Mouse (Mus musculus) kidney, postnatal 14 days (tissue): ENCODE results near the gene Gpr19.

Experiments
- DNase-seq: peaks from one replicate; pipeline ENCODE4 v3.0.0; 2022; ENCODE audit warnings: mixed read lengths

Gpr19 gene

GRCm38 (mm10) chr6:134922511-134923195 lies 24.3 kb upstream of the Gpr19 start:
- no peak for DNase-seq

DNA sequence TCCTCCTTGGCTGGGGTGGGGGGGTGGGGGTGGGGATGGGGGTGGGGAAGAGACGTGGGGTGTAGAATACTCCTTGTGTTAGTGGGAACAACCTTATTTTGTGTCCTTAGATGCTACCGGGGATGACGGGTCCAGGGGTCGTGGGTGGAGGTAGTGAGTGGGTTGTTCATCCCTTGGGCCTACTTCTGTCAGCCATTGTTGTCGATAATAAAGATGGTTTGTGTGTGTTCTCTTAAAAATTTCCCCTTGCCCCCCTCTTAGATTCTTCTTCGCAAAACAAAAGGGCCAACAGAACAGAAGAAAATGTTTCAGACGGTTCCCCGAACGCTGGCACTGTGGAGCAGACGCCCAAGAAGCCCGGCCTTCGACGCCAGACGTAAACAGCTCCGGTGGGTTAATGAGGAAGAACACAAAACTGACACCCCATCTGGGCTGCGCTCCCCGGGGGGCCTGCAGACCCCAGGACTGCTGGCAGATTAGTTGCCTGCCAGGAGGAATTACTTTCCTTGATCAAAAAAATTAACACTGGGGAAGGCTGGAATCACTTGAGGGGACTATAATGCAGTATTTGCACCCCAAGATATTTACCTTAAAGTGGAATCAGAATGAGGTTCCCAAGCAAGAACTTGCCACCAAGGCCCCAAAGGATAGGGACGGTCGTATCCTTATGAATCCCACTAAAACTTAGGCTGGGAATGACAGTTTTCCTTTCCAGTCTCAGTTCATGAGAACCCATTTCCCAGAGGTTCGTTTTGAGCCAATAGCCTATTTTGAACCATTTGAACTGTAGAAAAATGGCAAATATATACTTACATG lies 23.5 kb upstream of the Gpr19 start:
- no peak for DNase-seq

DNA sequence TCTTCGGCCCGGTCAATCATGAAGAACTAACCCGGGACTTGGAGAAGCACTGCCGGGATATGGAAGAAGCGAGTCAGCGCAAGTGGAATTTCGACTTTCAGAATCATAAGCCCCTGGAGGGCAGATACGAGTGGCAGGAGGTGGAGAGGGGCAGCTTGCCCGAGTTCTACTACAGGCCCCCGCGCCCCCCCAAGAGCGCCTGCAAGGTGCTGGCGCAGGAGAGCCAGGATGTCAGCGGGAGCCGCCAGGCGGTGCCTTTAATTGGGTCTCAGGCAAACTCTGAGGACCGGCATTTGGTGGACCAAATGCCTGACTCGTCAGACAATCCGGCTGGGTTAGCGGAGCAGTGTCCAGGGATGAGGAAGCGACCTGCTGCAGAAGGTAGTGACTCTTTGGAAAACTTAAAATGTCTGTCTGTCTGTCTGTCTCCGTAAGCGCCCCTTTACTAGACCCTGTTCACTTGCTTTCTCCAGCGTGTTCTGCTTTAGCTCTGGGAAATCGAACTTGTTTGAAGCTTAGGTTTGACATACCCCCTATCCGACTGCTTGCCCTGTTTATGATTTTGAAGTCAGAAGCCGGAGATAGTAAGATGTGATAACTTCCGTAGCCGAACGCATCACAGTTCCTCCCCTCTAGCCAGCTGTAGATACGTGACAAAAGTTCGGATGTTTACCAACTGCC lies 22.8 kb upstream of the Gpr19 start:
- peak; percentile 66 for DNase-seq

DNA sequence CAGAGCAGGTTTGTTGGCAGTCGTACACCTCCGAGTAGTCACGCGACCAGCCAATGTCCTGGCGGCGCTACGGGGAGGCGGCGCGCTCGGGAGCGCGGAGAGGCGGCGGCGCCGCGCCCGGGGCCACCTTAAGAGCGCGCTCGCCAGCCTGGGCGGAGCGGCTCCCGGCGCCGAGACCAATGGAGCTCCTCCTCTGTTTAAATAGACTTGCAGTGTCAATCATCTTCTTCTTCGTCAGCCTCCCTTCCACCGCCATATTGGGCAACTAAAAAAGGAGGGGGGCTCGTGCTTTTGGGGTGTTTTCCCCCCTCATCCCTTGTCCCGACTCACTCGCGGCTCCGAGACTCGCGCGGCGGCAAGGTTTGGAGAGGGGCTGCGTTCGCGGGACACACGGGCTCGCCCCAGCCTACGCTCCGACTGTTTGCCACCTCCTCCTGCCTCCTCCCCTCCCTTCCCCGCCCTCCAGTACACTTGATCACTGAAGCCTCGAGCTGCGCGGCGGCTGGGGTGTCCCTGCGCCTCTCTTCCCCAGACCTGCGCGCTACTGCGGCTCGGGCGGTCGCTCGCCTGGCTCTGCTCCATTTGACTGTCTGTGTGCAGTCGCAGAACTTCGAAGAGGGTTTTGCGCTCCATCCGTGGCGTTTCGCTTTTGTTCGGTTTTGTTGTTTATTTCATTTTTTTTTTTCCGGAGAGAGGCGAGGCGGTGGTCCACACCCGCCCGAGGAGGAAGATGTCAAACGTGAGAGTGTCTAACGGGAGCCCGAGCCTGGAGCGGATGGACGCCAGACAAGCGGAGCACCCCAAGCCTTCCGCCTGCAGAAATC lies 22.0 kb upstream of the Gpr19 start, which contains the start of gene Cdkn1b:
TSS of gene Cdkn1b (plus strand) at position 212 of the 824 bp plus-strand sequence.
- DNase-seq, result peak; percentile 96

GRCm38 (mm10) chr6:134919511-134920189 lies 21.3 kb upstream of the Gpr19 start:
- DNase-seq, result no peak

- no peak for DNase-seq
Observed at GRCm38 (mm10) chr6:134918769-134919168, 20.4 kb upstream of the Gpr19 start.

- DNase-seq, result peak; percentile 79
Observed at GRCm38 (mm10) chr6:134917087-134917486, 18.7 kb upstream of the Gpr19 start.

DNA sequence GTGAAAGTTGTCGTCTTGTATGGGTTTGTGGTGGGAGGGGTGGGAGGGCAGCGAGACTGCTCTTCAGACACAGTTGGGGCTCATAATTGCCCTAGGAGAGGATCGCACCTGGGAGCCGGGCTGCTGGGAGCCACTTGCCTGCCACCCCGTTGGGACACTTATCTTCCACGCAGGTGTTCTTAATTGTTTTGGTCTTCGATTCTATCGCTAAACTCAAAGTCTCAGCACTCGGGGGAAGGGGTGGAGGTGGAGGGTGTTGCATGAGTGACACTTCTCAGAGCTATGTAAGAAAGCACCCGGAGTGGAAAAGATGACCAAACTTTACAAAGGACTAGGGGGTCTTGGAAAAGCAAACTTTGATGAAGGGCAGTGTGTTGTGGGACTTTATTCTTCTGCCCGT lies 18.3 kb upstream of the Gpr19 start:
- DNase-seq, result peak; percentile 27

- DNase-seq, result no peak
Observed at GRCm38 (mm10) chr6:134914523-134914922, 16.1 kb upstream of the Gpr19 start.

- DNase-seq, result no peak
Observed at GRCm38 (mm10) chr6:134905811-134906210, 7.4 kb upstream of the Gpr19 start.

GRCm38 (mm10) chr6:134903891-134904884 lies 5.8 kb upstream of the Gpr19 start:
- no peak for DNase-seq

DNA sequence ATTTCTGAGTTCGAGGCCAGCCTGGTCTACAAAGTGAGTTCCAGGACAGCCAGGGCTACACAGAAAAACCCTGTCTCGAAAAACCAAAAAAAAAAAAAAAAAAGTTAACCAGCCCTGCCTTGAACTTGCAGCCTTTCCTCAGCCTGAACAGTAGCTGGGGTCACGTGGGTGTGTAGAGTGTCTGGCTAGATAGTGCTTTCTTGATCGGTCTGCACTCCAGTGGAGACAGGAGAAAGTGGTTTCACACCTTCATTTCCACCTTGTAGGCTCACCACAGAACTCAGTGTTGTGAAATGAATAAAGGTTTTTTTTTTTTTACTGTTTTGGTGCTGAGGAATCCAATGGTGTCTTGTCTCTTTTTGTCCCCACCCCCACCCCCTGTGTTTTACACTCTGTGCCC lies 5.0 kb upstream of the Gpr19 start:
- no peak for DNase-seq

DNA sequence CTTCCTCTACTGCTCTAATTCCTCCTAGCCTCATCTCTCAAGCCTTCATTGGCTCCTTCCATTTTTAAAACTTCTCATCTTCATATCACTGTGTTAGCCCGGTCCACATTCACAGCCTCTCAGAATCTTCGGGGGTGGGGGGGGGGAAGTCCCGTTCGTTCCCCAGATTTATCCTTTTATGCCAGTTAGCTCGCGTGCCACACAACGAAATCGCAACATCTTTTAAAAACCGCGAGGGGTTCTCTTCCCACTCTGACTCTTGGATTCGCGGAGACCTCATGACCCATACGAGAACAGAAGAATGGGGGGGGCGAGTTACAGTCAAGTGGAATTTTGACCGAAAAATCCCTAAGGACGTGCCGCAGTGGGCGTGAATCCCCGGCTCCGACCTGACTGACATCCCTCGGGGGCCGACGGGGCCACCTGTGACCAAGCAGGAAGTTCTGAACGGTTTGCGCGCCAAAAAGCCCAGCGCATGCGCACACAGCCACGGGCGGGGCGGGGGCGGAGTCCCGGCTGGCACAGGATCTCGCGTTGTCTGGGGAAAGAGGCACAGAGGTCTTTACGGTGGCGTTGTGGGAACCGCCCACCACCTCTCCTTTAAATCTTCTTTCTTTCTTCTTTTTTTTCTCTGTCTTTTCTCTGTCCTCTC lies 809 bp downstream of the Gpr19 start:
- peak; percentile 97 for DNase-seq

GRCm38 (mm10) chr6:134896570-134897436 lies 1.6 kb downstream of the Gpr19 start:
- DNase-seq, result no peak

- no peak for DNase-seq
Observed at GRCm38 (mm10) chr6:134890436-134890835, 7.9 kb downstream of the Gpr19 start.

GRCm38 (mm10) chr6:134889763-134890162 lies 8.6 kb downstream of the Gpr19 start:
- DNase-seq, result no peak

GRCm38 (mm10) chr6:134888563-134889017 lies 9.8 kb downstream of the Gpr19 start:
- no peak for DNase-seq

GRCm38 (mm10) chr6:134887711-134888449 lies 10.5 kb downstream of the Gpr19 start:
- DNase-seq, result peak; percentile 17
